Mouse (Mus musculus) cerebellum, postnatal 4 days (tissue): ENCODE measurements around the gene Prkg1.

ENCODE experiments used
- DNase-seq, 2 experiments: peaks; one replicate each; pipeline ENCODE4 v3.0.0; 2022; ENCODE audit warnings: low spot score in 2 of 2, mixed read lengths in 1 of 2

Gene Prkg1

GRCm38 (mm10) chr19:30861441-30861840 is 903.4 kb downstream of the Prkg1 start:
- no peak for DNase-seq

GRCm38 (mm10) chr19:30851023-30851422 is 913.8 kb downstream of the Prkg1 start:
- DNase-seq: no peak

GRCm38 (mm10) chr19:30844916-30845315 is 919.9 kb downstream of the Prkg1 start:
- DNase-seq: no peak

- DNase-seq: no peak
These were observed 921.2 kb downstream of the Prkg1 start for GRCm38 (mm10) chr19:30843637-30844036.

- no peak for DNase-seq
These were observed 921.7 kb downstream of the Prkg1 start for GRCm38 (mm10) chr19:30843052-30843564.

- no peak for DNase-seq
These were observed 922.2 kb downstream of the Prkg1 start for GRCm38 (mm10) chr19:30842640-30843039.

- DNase-seq: no peak
These were observed 931.7 kb downstream of the Prkg1 start for GRCm38 (mm10) chr19:30833045-30833651.

- DNase-seq: no peak
These were observed 935.5 kb downstream of the Prkg1 start for GRCm38 (mm10) chr19:30829231-30829775.

- no peak for DNase-seq
These were observed 937.0 kb downstream of the Prkg1 start for GRCm38 (mm10) chr19:30827820-30828219.

- no peak for DNase-seq
These were observed 938.7 kb downstream of the Prkg1 start for GRCm38 (mm10) chr19:30826106-30826505.

GRCm38 (mm10) chr19:30815661-30816060 is 949.2 kb downstream of the Prkg1 start:
- DNase-seq: no peak

- no peak for DNase-seq
These were observed 958.6 kb downstream of the Prkg1 start for GRCm38 (mm10) chr19:30806265-30806664.

- DNase-seq: no peak
These were observed 984.0 kb downstream of the Prkg1 start for GRCm38 (mm10) chr19:30780803-30781202.

- no peak for DNase-seq
These were observed 996.5 kb downstream of the Prkg1 start for GRCm38 (mm10) chr19:30768316-30768715.

- no peak for DNase-seq
These were observed 1020.4 kb downstream of the Prkg1 start for GRCm38 (mm10) chr19:30744426-30744825.

- no peak for DNase-seq
These were observed 1065.7 kb downstream of the Prkg1 start for GRCm38 (mm10) chr19:30699130-30699529.

GRCm38 (mm10) chr19:30691258-30691657 is 1073.6 kb downstream of the Prkg1 start:
- DNase-seq: no peak

GRCm38 (mm10) chr19:30690691-30691090 is 1074.1 kb downstream of the Prkg1 start:
- no peak for DNase-seq

- DNase-seq: no peak
These were observed 1076.9 kb downstream of the Prkg1 start for GRCm38 (mm10) chr19:30687942-30688341.

- no peak for DNase-seq
These were observed 1088.5 kb downstream of the Prkg1 start for GRCm38 (mm10) chr19:30676308-30676707.

- DNase-seq: peak; percentile 52 to 74
These were observed 1100.6 kb downstream of the Prkg1 start for GRCm38 (mm10) chr19:30664269-30664668.

GRCm38 (mm10) chr19:30642629-30643170 is 1122.1 kb downstream of the Prkg1 start:
- no peak for DNase-seq

- DNase-seq: no peak
These were observed 1127.4 kb downstream of the Prkg1 start for GRCm38 (mm10) chr19:30637471-30637870.
